Mouse (Mus musculus): ENCODE data around the gene Trim27. TPM values are rescaled to one million over a fixed set of nuclear protein-coding genes. Genes with fewer than 3 reads are reported as not detected.

Gene Trim27
- polyA plus RNA-seq, 1 experiment from 2014 or later = 58.5 TPM

- Histone ChIP-seq H3K27ac (replicated peaks) (no peak overlapping the region), H3K4me1 (replicated peaks; ENCODE audit: control insufficient read depth, insufficient read depth) (no peaks in the 10 kb centered on the region), H3K9me3 (ENCODE audit: control insufficient read depth, low read length) (no peaks in the 10 kb centered on the region), H3K27me3 (ENCODE audit: control insufficient read depth, insufficient read depth, low read length) (no peaks in the 10 kb centered on the region), H3K4me2 (replicated peaks; ENCODE audit: low read depth) (peak overlapping the region; percentile 61), H3K4me3 (ENCODE audit: low read depth, low read length) (peak overlapping the region; percentile 39), H3K9ac (ENCODE audit: low read length) (peak overlapping the region; percentile 48; the same call in 1 of the 2 replicates), H3K36me3 (ENCODE audit: control insufficient read depth, insufficient read depth, low read length) (no peaks in the 10 kb centered on the region)
- WGBS = 1% methylated on average over 43 of the region's 43 CpGs
- peak; percentile 87; the same call in 1 of the 2 replicates for ATAC-seq (ENCODE audit: low FRiP score, low TSS enrichment)
- DNase-seq (ENCODE audit: low spot score) = peak; percentile 74
- peak; percentile 88 for TF ChIP-seq CTCF (IDR thresholded peaks at IDR 0.05; ENCODE audit: low read depth)
- TF ChIP-seq EP300 (optimal IDR thresholded peaks at IDR 0.05) = no peak
Observed at GRCm38 (mm10) chr13:21233732-21234705, 54.8 kb downstream of the Trim27 start.

GRCm38 (mm10) chr13:21236714-21237113, 57.5 kb downstream of the Trim27 start:
- Histone ChIP-seq H3K27ac (replicated peaks) (no peak overlapping the region), H3K4me3 (ENCODE audit: low read depth, low read length) (no peak overlapping the region), H3K4me1 (replicated peaks; ENCODE audit: control insufficient read depth, insufficient read depth) (no peaks in the 10 kb centered on the region), H3K9ac (ENCODE audit: low read length) (no peak overlapping the region), H3K9me3 (ENCODE audit: control insufficient read depth, low read length) (no peaks in the 10 kb centered on the region), H3K27me3 (ENCODE audit: control insufficient read depth, insufficient read depth, low read length) (no peaks in the 10 kb centered on the region), H3K36me3 (ENCODE audit: control insufficient read depth, insufficient read depth, low read length) (no peaks in the 10 kb centered on the region), H3K4me2 (replicated peaks; ENCODE audit: low read depth) (no peak overlapping the region)
- no peak for ATAC-seq (ENCODE audit: low FRiP score, low TSS enrichment)
- TF ChIP-seq CTCF (IDR thresholded peaks at IDR 0.05; ENCODE audit: low read depth) (no peak), EP300 (optimal IDR thresholded peaks at IDR 0.05) (no peak)
- no peak for DNase-seq (ENCODE audit: low spot score)
- WGBS = 60% methylated on average over 2 of the region's 2 CpGs

- DNase-seq (ENCODE audit: low spot score) (no peak), ATAC-seq (ENCODE audit: low FRiP score, low TSS enrichment) (no peak)
- Histone ChIP-seq H3K4me2 (replicated peaks; ENCODE audit: low read depth) (no peak overlapping the region), H3K9ac (ENCODE audit: low read length) (no peak overlapping the region), H3K9me3 (ENCODE audit: control insufficient read depth, low read length) (no peaks in the 10 kb centered on the region), H3K4me1 (replicated peaks; ENCODE audit: control insufficient read depth, insufficient read depth) (no peaks in the 10 kb centered on the region), H3K27me3 (ENCODE audit: control insufficient read depth, insufficient read depth, low read length) (no peaks in the 10 kb centered on the region), H3K36me3 (ENCODE audit: control insufficient read depth, insufficient read depth, low read length) (no peaks in the 10 kb centered on the region), H3K27ac (replicated peaks) (no peak overlapping the region), H3K4me3 (ENCODE audit: low read depth, low read length) (no peak overlapping the region)
- 69% methylated on average over 6 of the region's 6 CpGs for WGBS
- TF ChIP-seq CTCF (IDR thresholded peaks at IDR 0.05; ENCODE audit: low read depth) (no peak), EP300 (optimal IDR thresholded peaks at IDR 0.05) (no peak)
Observed at GRCm38 (mm10) chr13:21237161-21237560, 57.9 kb downstream of the Trim27 start.

- Histone ChIP-seq H3K9ac (ENCODE audit: low read length) (no peak overlapping the region), H3K4me1 (replicated peaks; ENCODE audit: control insufficient read depth, insufficient read depth) (no peaks in the 10 kb centered on the region), H3K9me3 (ENCODE audit: control insufficient read depth, low read length) (no peaks in the 10 kb centered on the region), H3K4me2 (replicated peaks; ENCODE audit: low read depth) (no peak overlapping the region), H3K27me3 (ENCODE audit: control insufficient read depth, insufficient read depth, low read length) (no peaks in the 10 kb centered on the region), H3K27ac (replicated peaks) (no peak overlapping the region), H3K36me3 (ENCODE audit: control insufficient read depth, insufficient read depth, low read length) (no peaks in the 10 kb centered on the region), H3K4me3 (ENCODE audit: low read depth, low read length) (no peak overlapping the region)
- ATAC-seq (ENCODE audit: low FRiP score, low TSS enrichment) (no peak), DNase-seq (ENCODE audit: low spot score) (no peak)
- 30% methylated on average over 7 of the region's 7 CpGs for WGBS
- TF ChIP-seq CTCF (IDR thresholded peaks at IDR 0.05; ENCODE audit: low read depth) (no peak), EP300 (optimal IDR thresholded peaks at IDR 0.05) (no peak)
Observed at GRCm38 (mm10) chr13:21240788-21241187, 61.5 kb downstream of the Trim27 start.

- peak overlapping the region; percentile 35 for H3K4me2 ChIP-seq (replicated peaks; ENCODE audit: low read depth)
- DNase-seq (ENCODE audit: low spot score) = no peak
Observed at GRCm38 (mm10) chr13:21242408-21243125, 63.3 kb downstream of the Trim27 start.

More at GRCm38 (mm10) chr13:21242408-21243125, 63.3 kb downstream of the Trim27 start:
- H3K27ac ChIP-seq (replicated peaks) = no peak overlapping the region
- ATAC-seq (ENCODE audit: low FRiP score, low TSS enrichment) = no peak
- H3K4me1 ChIP-seq (replicated peaks; ENCODE audit: control insufficient read depth, insufficient read depth) = no peaks in the 10 kb centered on the region
- TF ChIP-seq CTCF (IDR thresholded peaks at IDR 0.05; ENCODE audit: low read depth) (no peak), EP300 (optimal IDR thresholded peaks at IDR 0.05) (no peak)
- H3K9me3 ChIP-seq (ENCODE audit: control insufficient read depth, low read length) = no peaks in the 10 kb centered on the region
- no peaks in the 10 kb centered on the region for H3K27me3 ChIP-seq (ENCODE audit: control insufficient read depth, insufficient read depth, low read length)
- 10% methylated on average over 16 of the region's 16 CpGs for WGBS
- no peak overlapping the region for H3K9ac ChIP-seq (ENCODE audit: low read length)
- no peaks in the 10 kb centered on the region for H3K36me3 ChIP-seq (ENCODE audit: control insufficient read depth, insufficient read depth, low read length)
- H3K4me3 ChIP-seq (ENCODE audit: low read depth, low read length) = peak overlapping the region; percentile 10; the same call in 1 of the 2 replicates
